Mouse (Mus musculus): ENCODE data around the gene Hoxb8. TPM values are rescaled to one million over a fixed set of nuclear protein-coding genes. Genes with fewer than 3 reads are reported as not detected.

Hoxb8 gene
- polyA plus RNA-seq, 1 experiment from 2014 or later, result 0.42 TPM

DNA sequence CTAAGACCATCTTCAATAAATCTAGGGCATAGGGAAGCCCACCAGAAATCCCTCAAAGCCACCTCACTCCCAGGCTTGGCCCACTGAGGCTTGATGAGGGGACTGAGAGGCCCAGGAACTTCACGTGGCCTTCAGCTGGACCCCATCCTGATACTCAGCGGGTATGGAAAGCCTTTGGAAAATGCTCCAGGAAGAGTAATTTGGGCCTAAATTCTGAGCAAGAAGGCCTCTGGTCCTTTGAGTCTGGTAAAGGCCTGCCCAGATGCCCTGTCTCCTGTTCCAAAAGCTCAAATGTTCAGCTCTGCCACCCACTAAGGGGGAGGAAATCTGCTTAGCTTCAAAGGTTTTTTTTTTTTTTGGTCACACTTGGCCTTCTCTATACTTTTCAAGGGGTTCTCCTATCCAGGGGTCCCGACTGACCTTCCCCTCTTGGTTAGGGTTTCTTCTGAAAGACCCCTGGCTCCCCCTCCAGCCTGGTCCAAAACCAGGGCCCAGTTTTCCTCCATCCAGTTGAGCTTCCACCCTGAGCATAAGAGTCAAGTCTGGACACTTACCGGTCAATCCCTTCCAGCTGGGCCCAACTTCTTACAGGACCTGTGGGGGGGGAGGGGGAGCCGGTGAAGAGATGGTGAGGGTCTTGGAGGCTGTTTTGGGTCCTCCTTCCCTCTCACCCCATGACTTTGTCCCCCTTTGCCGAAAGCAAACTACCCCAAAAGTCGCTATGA lies 24.6 kb downstream of the Hoxb8 start:
- H3K9me3 ChIP-seq (ENCODE audit: control insufficient read depth, low read length), result no peaks in the 10 kb centered on the region
- ATAC-seq (ENCODE audit: low FRiP score, low TSS enrichment) (no peak), DNase-seq (ENCODE audit: low spot score) (no peak)
- peak overlapping the region; percentile 72 for H3K4me2 ChIP-seq (replicated peaks; ENCODE audit: low read depth)
- no peaks in the 10 kb centered on the region for H3K36me3 ChIP-seq (ENCODE audit: control insufficient read depth, insufficient read depth, low read length)
- 35% methylated on average over 7 of the region's 7 CpGs for WGBS
- H3K4me3 ChIP-seq (ENCODE audit: low read depth, low read length), result peak overlapping the region; percentile 52
- TF ChIP-seq EP300 (optimal IDR thresholded peaks at IDR 0.05), result no peak
- no peak for TF ChIP-seq CTCF (IDR thresholded peaks at IDR 0.05; ENCODE audit: low read depth)
- no peaks in the 10 kb centered on the region for H3K27me3 ChIP-seq (ENCODE audit: control insufficient read depth, insufficient read depth, low read length)
- H3K9ac ChIP-seq (ENCODE audit: low read length), result peak overlapping the region; percentile 64
- H3K4me1 ChIP-seq (replicated peaks; ENCODE audit: control insufficient read depth, insufficient read depth), result no peaks in the 10 kb centered on the region
- H3K27ac ChIP-seq (replicated peaks), result peak overlapping the region; percentile 86

DNA sequence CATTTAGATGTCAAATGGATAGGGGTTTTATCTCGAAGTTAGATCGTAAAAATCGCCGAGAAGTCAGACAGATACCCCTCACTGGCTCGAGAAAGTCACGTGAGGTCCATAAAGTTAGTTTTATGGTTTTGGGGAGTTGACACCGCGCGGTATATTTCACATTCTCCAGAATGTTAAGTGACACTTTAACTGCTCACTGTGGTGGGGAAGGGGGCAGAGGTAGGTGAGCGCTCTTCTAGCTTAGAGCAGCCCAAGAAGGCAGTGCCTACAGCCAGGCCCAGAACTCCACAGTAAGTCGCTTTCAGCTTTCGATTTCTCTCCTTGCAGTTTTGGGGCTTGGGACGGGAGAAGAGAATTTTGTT lies 25.2 kb downstream of the Hoxb8 start:
- Histone ChIP-seq H3K9ac (ENCODE audit: low read length) (peak overlapping the region; percentile 64), H3K27me3 (ENCODE audit: control insufficient read depth, insufficient read depth, low read length) (0 out of 2 replicates have a peak, but pooled peaks cover under 1% of the 10 kb centered on the region), H3K4me3 (ENCODE audit: low read depth, low read length) (peak overlapping the region; percentile 31), H3K36me3 (ENCODE audit: control insufficient read depth, insufficient read depth, low read length) (no peaks in the 10 kb centered on the region), H3K4me1 (replicated peaks; ENCODE audit: control insufficient read depth, insufficient read depth) (no peaks in the 10 kb centered on the region), H3K9me3 (ENCODE audit: control insufficient read depth, low read length) (no peaks in the 10 kb centered on the region), H3K27ac (replicated peaks) (peak overlapping the region; percentile 86), H3K4me2 (replicated peaks; ENCODE audit: low read depth) (peak overlapping the region; percentile 72)
- DNase-seq (ENCODE audit: low spot score) (no peak), ATAC-seq (ENCODE audit: low FRiP score, low TSS enrichment) (no peak)
- TF ChIP-seq EP300 (optimal IDR thresholded peaks at IDR 0.05) (no peak), CTCF (IDR thresholded peaks at IDR 0.05; ENCODE audit: low read depth) (no peak)
- 30% methylated on average over 13 of the region's 13 CpGs for WGBS

DNA sequence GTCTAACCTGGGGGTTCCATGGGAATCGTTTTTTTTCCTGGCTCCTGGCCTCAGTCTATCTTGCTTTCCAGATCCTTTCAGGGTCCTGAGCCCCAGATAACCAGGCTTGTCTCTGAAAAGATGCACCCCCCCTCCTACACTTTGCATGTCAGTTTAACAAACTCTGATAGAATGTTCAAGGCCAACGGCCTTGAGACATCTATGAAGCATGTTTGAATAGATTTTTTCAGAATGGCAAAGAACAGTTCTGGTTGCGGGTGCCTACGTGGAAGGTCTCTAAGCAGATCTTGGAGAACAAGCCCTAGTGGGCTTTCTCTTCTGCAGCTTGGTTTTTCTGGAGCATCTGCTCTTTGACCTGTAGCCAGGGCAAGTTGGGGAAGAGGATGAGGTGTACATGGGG lies 27.1 kb downstream of the Hoxb8 start:
- Histone ChIP-seq H3K9ac (ENCODE audit: low read length) (peak overlapping the region; percentile 64; the same call in 1 of the 2 replicates), H3K4me3 (ENCODE audit: low read depth, low read length) (peak overlapping the region; percentile 31; the same call in 1 of the 2 replicates), H3K27me3 (ENCODE audit: control insufficient read depth, insufficient read depth, low read length) (0 out of 2 replicates have a peak, but pooled peaks cover 2% of the 10 kb centered on the region)

DNA sequence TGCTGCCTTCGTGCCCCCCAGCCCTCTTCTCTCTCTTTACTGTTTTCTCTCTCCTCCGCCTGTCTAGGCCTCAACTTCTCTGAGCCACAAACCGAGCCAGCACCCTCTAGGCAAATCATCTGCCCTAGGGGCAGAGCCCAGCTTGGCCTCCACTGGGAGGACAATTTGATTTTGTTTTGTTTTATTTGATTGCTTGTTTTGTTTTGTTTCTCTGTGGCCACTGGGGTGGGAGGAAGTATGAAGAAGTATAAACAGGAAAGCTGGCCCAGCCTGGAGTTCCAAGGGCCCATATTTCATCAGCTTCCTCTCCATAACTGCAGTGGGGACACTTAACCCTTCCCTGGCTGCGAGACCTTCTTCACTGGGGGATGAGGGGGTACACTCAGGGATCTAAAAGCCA lies 27.6 kb downstream of the Hoxb8 start:
- Histone ChIP-seq H3K9ac (ENCODE audit: low read length) (peak overlapping the region; percentile 64; the same call in 1 of the 2 replicates), H3K9me3 (ENCODE audit: control insufficient read depth, low read length) (no peaks in the 10 kb centered on the region), H3K4me3 (ENCODE audit: low read depth, low read length) (peak overlapping the region; percentile 31; the same call in 1 of the 2 replicates), H3K36me3 (ENCODE audit: control insufficient read depth, insufficient read depth, low read length) (no peaks in the 10 kb centered on the region), H3K27ac (replicated peaks) (peak overlapping the region; percentile 86), H3K4me1 (replicated peaks; ENCODE audit: control insufficient read depth, insufficient read depth) (no peaks in the 10 kb centered on the region), H3K4me2 (replicated peaks; ENCODE audit: low read depth) (peak overlapping the region; percentile 72), H3K27me3 (ENCODE audit: control insufficient read depth, insufficient read depth, low read length) (0 out of 2 replicates have a peak, but pooled peaks cover 2% of the 10 kb centered on the region)
- ATAC-seq (ENCODE audit: low FRiP score, low TSS enrichment) (no peak), DNase-seq (ENCODE audit: low spot score) (no peak)
- TF ChIP-seq CTCF (IDR thresholded peaks at IDR 0.05; ENCODE audit: low read depth) (no peak), EP300 (optimal IDR thresholded peaks at IDR 0.05) (no peak)
- 32% methylated on average over 4 of the region's 4 CpGs for WGBS

More for the DNA sequence above, 27.1 kb downstream of the Hoxb8 start:
- TF ChIP-seq EP300 (optimal IDR thresholded peaks at IDR 0.05), result no peak
- no peak for TF ChIP-seq CTCF (IDR thresholded peaks at IDR 0.05; ENCODE audit: low read depth)
- peak overlapping the region; percentile 86 for H3K27ac ChIP-seq (replicated peaks)
- peak overlapping the region; percentile 72 for H3K4me2 ChIP-seq (replicated peaks; ENCODE audit: low read depth)
- H3K36me3 ChIP-seq (ENCODE audit: control insufficient read depth, insufficient read depth, low read length), result no peaks in the 10 kb centered on the region
- no peak for ATAC-seq (ENCODE audit: low FRiP score, low TSS enrichment)
- H3K9me3 ChIP-seq (ENCODE audit: control insufficient read depth, low read length), result no peaks in the 10 kb centered on the region
- no peaks in the 10 kb centered on the region for H3K4me1 ChIP-seq (replicated peaks; ENCODE audit: control insufficient read depth, insufficient read depth)
- WGBS, result 22% methylated on average over 4 of the region's 4 CpGs
- DNase-seq (ENCODE audit: low spot score), result no peak

DNA sequence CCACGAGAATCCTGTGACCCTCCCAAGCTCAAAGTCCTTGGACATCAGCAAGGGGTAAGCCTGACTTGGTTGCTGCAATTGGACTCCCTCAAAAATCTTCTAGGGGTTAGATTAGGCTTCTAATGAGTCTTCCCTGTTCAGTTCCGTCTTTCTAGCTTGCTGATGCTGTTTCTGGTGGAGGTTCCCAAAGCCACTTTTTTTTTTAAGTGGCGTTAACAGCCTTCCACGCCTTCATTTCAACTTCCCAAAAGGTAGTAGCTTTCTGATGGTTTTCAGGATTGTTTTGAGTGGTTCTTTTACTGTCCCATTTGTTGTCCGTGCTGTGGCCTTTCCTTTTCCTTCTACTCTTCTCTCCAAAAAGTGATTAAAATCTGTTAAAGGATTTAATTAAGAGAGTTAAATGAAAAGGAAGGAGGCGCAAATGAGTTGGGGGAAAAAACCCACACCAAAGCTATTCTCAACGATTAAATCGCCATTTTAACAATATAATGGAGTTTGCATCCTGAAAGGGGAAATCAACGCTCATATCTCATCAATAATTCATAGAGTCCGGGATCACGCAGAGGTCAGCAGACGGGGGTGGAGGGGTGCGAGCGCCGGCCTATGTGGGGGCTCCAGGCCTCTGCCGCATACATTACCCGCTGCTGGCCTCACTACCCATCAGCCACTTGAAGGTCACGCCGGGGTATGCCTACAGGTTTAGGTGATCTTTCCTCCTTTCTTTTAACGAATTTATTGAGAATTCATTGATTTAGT lies 28.7 kb downstream of the Hoxb8 start:
- H3K27me3 ChIP-seq (ENCODE audit: control insufficient read depth, insufficient read depth, low read length), result peaks cover 2% of the 10 kb centered on the region; the same call in 1 of the 2 replicates
- peak overlapping the region; percentile 31 for H3K4me3 ChIP-seq (ENCODE audit: low read depth, low read length)
- ATAC-seq (ENCODE audit: low FRiP score, low TSS enrichment), result no peak
- H3K9me3 ChIP-seq (ENCODE audit: control insufficient read depth, low read length), result no peaks in the 10 kb centered on the region
- no peaks in the 10 kb centered on the region for H3K36me3 ChIP-seq (ENCODE audit: control insufficient read depth, insufficient read depth, low read length)
- 23% methylated on average over 20 of the region's 20 CpGs for WGBS
- DNase-seq (ENCODE audit: low spot score), result no peak
- no peaks in the 10 kb centered on the region for H3K4me1 ChIP-seq (replicated peaks; ENCODE audit: control insufficient read depth, insufficient read depth)
- TF ChIP-seq EP300 (optimal IDR thresholded peaks at IDR 0.05) (no peak), CTCF (IDR thresholded peaks at IDR 0.05; ENCODE audit: low read depth) (no peak)
- peak overlapping the region; percentile 54 for H3K9ac ChIP-seq (ENCODE audit: low read length)
- H3K27ac ChIP-seq (replicated peaks), result peak overlapping the region; percentile 86
- H3K4me2 ChIP-seq (replicated peaks; ENCODE audit: low read depth), result peak overlapping the region; percentile 72
